Mouse (Mus musculus): ENCODE results near the gene Fgfrl1. TPM values are rescaled to one million over a fixed set of nuclear protein-coding genes. Genes with fewer than 3 reads are reported as not detected.
"Not testable (repeated sequence)": the region's sequence is repeated elsewhere in the genome, so short reads cannot be mapped to it uniquely, and the experiment has no call there.

The Fgfrl1 gene
- total RNA-seq, 2 experiments from 2014 or later: 14.4 to 20.7 TPM

DNA sequence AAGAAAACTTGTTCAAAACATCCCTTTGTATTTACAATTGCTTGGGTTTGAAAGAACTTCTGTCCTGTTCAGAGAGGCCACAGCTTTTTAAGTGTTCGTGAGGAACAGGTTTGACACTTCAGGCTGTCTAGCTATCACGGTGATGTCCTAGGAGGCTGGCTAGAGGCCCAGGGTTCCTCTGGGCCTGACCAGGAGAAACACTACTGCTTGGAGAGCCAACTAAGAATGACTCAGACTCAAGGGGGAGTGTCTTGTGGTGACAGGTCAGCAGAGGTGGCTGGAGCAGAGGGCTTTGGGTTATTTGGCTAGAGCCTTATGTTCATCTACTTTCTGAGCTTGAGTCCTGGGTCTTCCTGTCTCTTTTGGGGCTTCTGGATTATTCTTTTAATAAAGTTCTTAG is 31.8 kb downstream of the Fgfrl1 start:
- DNase-seq (ENCODE audit: low spot score in 2 of 2): no peak
- intact Hi-C loops (cut with DNase I): no loop called here

DNA sequence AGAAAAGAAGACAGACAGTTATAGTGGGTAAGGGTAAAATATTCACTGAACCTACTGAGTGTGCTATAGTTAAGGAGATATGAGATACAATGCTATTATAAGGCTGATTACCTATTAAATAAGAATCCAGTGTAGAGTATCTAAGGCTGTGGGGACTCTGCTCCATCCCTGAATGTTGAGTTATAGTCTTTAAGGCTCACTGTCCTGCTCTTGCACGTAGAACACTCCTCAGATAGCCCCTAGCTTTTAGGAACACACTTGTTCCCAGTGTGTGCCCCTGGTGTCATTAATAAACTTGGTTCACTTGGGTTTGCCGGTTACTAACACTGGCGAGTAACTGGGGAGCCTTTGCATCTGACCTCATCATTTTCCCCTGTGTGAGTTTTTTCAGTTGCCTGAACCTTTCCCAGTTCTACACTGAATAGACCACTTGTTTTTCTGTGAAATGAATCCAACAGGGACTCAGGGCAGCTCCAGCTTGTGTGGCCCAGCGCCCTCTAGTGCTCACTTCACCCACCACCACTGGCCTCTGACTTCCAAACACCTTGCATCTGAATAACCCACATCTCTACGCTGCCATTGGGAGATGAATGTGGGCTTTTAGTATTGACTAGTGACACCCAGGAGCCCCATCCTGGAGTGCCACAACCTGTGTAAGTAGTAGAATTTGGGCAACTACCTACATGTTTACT is 34.5 kb downstream of the Fgfrl1 start:
- DNase-seq (ENCODE audit: low spot score in 2 of 2): peak; percentile 77
- intact Hi-C loops (cut with DNase I): loop anchor here (5.0 kb wide), 2 partner anchors 34 to 49 kb away; partner anchors contain the start of genes Fgfrl1 and Slc26a1

DNA sequence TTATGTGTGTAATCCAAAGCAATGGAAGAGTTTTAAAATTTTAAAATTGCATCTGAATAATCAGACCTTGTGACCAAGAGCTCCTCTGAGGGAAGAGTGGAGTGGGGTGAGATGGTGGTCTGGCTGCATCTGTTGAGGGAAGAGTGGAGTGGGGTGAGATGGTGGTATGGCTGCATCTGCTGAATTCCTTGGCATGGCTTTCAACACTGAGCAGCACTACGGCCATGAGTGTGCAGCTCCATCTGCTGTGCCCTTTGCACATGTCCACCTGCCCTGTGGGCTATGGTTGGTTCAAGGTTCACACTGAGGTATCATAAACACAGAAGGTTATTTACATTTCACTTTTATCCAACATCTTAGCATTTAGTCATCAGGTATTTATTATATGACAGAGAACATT is 35.2 kb downstream of the Fgfrl1 start:
- DNase-seq (ENCODE audit: low spot score in 2 of 2): no peak
- intact Hi-C loops (cut with DNase I): loop anchor here (5.0 kb wide), 2 partner anchors 35 to 50 kb away; partner anchors contain the start of genes Fgfrl1 and Slc26a1

DNA sequence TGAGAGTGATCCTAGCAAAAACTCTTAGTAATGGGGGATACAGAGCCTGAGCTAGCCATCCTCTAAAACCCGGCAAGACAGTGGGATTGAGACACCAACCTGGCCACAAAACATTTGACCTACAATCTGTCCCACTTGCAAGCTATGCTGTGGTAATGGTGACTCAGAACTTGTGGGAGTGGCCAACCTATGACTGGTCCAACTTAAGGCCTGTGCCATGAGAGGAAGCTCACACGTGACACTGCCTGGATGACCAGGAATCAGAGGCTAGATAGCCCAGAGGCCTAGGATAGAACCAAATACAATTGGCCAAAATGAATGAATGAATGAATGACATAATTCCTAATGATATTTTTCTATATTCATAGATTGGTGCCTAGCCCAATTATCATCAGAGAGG is 49.7 kb downstream of the Fgfrl1 start:
- intact Hi-C loops (cut with DNase I): no loop called here

DNA sequence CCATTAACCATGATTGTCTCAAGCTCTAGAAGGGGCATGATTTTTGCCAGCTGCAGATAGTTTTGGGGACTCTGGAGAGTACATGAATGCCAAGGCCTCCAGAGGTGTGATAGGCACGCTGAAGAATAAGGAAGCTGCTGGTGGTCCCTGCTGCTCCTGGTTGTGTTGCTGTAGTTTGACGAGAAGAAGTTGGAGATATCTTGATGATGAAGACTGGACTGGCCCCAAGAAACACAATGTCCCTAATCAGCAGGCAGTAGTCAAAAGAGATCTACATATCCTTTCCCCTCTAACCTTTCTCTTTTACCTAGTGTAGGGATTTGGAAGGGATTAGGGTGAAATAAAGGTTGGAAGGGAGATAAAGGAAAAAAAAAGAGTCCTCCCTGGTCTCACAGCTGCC is 50.4 kb downstream of the Fgfrl1 start:
- intact Hi-C loops (cut with DNase I): no loop called here
- DNase-seq (ENCODE audit: low spot score in 2 of 2): no peak

More for the DNA sequence above, 49.7 kb downstream of the Fgfrl1 start:
- no peak for DNase-seq (ENCODE audit: low spot score in 2 of 2)

- intact Hi-C loops (cut with DNase I): no loop called here
Observed at GRCm38 (mm10) chr5:108743856-108744255, 51.7 kb downstream of the Fgfrl1 start.

DNA sequence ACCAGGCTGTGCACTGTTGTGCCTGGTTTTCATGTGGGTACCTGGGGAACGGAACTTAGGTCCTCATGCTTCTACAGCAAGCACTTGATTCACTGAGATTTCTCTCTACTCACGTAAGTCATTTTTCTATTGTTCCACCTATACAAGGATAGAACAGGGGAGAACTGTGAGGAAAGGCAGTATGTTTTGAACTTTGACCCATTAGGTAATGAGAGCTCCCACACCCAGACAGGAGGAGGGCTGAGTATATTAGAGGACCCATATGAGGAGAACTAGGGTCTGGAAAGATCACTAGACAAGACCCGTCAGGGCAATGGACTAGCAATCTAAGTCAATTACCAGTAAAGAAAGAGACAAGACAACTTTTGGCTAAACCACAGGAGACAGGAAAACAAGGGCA is 52.4 kb downstream of the Fgfrl1 start:
- DNase-seq (ENCODE audit: low spot score in 2 of 2): no peak
- intact Hi-C loops (cut with DNase I): no loop called here

More at GRCm38 (mm10) chr5:108743856-108744255, 51.7 kb downstream of the Fgfrl1 start:
- DNase-seq (ENCODE audit: low spot score in 2 of 2): no peak

GRCm38 (mm10) chr5:108750328-108751210 is 58.4 kb downstream of the Fgfrl1 start:
- DNase-seq (ENCODE audit: low spot score in 2 of 2): no peak
- intact Hi-C loops (cut with DNase I): no loop called here

- intact Hi-C loops (cut with DNase I); DNase-seq (ENCODE audit: low spot score in 2 of 2): not testable (repeated sequence)
Observed at GRCm38 (mm10) chr5:108751258-108751657, 59.1 kb downstream of the Fgfrl1 start.

Other genes with a start within 250 kb of the Fgfrl1 start
- gene Mfsd7a, start 243.5 kb upstream of the Fgfrl1 start, total RNA-seq (2021): under 1 TPM; 0.22 to 0.51 TPM
- gene Pcgf3, start 231.2 kb upstream of the Fgfrl1 start, total RNA-seq (2021): 10 to 100 TPM; 60.6 to 64.4 TPM
- 100 to 1,000 TPM; 527 to 537 TPM for gene Cplx1, start 142.4 kb upstream of the Fgfrl1 start, total RNA-seq (2021)
- 10 to 100 TPM; 87.3 to 90.5 TPM for gene Gak, start 62.6 kb upstream of the Fgfrl1 start, total RNA-seq (2021)
- 10 to 100 TPM; 38.3 to 44.2 TPM for gene Tmem175, start 62.6 kb upstream of the Fgfrl1 start, total RNA-seq (2021)
- 1 to 10 TPM; 9.6 TPM for gene Idua, start 32.1 kb upstream of the Fgfrl1 start, total RNA-seq (2021)
- 10 to 100 TPM; 51.4 to 53.5 TPM for gene Dgkq, start 22.7 kb upstream of the Fgfrl1 start, total RNA-seq (2021)
- 1 to 10 TPM; 1.3 to 2.6 TPM for gene Slc26a1, start 16.8 kb upstream of the Fgfrl1 start, total RNA-seq (2021)
- not detected for gene Rnf212, start 82.6 kb downstream of the Fgfrl1 start, total RNA-seq (2021)
- gene Tmed11, start 103.0 kb downstream of the Fgfrl1 start, total RNA-seq (2021): not detected
- gene Vmn2r8, start 116.5 kb downstream of the Fgfrl1 start, total RNA-seq (2021): not detected
- not detected for gene Vmn2r9, start 160.2 kb downstream of the Fgfrl1 start, total RNA-seq (2021)

All from left cerebral cortex, postnatal 14 days (tissue).